Comparison of ENCODE assay signal across 9 mouse cellular contexts in the genomic region with DNA sequence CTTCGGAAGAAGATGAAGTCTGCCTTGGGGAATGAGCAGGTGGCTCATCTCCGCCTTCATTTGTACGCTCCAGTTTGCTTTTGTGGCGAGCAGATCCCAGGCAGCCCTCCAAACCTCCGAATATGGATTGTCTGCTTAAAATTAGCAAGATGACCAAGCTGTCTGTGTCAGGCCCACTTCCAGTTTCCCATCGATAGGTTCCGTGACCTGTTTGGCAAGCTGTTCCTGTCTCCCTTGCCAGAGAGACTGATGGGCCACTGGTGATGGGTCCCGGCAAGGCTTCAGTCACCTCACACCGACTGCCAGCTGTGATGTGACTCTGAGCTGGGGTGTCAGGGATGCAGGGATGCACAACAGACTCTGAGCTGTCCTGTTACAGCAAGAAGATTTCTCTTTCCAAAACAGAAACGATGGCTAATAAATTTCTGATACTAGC.
DNase-seq lines count a peak whose midpoint lies in the region; ATAC-seq and TF ChIP-seq lines count a peak whose summit lies in the region.
"Had no signal": no experiment of that assay in that cellular context is flagged by ENCODE, and none has a peak within 500 bp of the region (broad histone marks: within the 10 kb centered on the region; RNA-seq: fewer than 3 reads in every experiment).

No protein-coding gene starts in this region.

- no peak for TF ChIP-seq POLR2A in kidney, adult 2 months (IDR thresholded peaks at IDR 0.05; ENCODE audit: low read depth, low read length)

- no peak for ATAC-seq in kidney, embryonic 16.5 days (ENCODE audit: low FRiP score, low TSS enrichment)
- ATAC-seq in embryonic facial prominence, embryonic 14.5 days (ENCODE audit: low read depth) = no peak
- no peak for ATAC-seq in kidney, postnatal 0 days (replicated peaks; ENCODE audit: low FRiP score, low read depth)
- peak; percentile 95 for ATAC-seq in lung, embryonic 14.5 days (ENCODE audit: insufficient read depth)
- ATAC-seq in stomach, embryonic 16.5 days (ENCODE audit: insufficient read depth, low FRiP score) = peak; percentile 38; the same call in 1 of the 2 replicates
- ATAC-seq in midbrain, embryonic 11.5 days (ENCODE audit: low FRiP score) = no peak

- 62% methylated on average over 10 of the region's 10 CpGs for WGBS in kidney, adult 2 months
- WGBS in kidney, embryonic 16.5 days = 49% methylated on average over 10 of the region's 10 CpGs
- 40% methylated on average over 10 of the region's 10 CpGs for WGBS in embryonic facial prominence, embryonic 14.5 days
- WGBS in kidney, postnatal 0 days = 48% methylated on average over 10 of the region's 10 CpGs
- WGBS in lung, embryonic 14.5 days = 30% methylated on average over 10 of the region's 10 CpGs
- 42% methylated on average over 10 of the region's 10 CpGs for WGBS in stomach, embryonic 16.5 days
- WGBS in midbrain, embryonic 11.5 days = 83% methylated on average over 10 of the region's 10 CpGs

- peak; percentile 40 for DNase-seq in kidney, adult 2 months
- peak; percentile 52 for DNase-seq in embryonic facial prominence, embryonic 14.5 days (ENCODE audit: low spot score)
- peak; percentile 41 for DNase-seq in kidney, postnatal 0 days (ENCODE audit: low spot score)
- peak; percentile 89 for DNase-seq in lung, embryonic 14.5 days
- DNase-seq in midbrain, embryonic 11.5 days (ENCODE audit: low spot score, missing footprints) = no peak
- no peak for DNase-seq in adrenal gland, adult 8-10 months

- no peaks in the 10 kb centered on the region for H3K9me3 ChIP-seq in kidney, embryonic 16.5 days (ENCODE audit: low read length)
- no peaks in the 10 kb centered on the region for H3K9me3 ChIP-seq in embryonic facial prominence, embryonic 14.5 days (ENCODE audit: control insufficient read depth, low read length)
- H3K9me3 ChIP-seq in kidney, postnatal 0 days (replicated peaks; ENCODE audit: low read length) = no peaks in the 10 kb centered on the region
- no peaks in the 10 kb centered on the region for H3K9me3 ChIP-seq in lung, embryonic 14.5 days (ENCODE audit: low read depth, low read length)
- no peaks in the 10 kb centered on the region for H3K9me3 ChIP-seq in stomach, embryonic 16.5 days (replicated peaks; ENCODE audit: control insufficient read depth, low read length)
- H3K9me3 ChIP-seq in midbrain, embryonic 11.5 days (ENCODE audit: control insufficient read depth, low read length) = no peaks in the 10 kb centered on the region

- H3K4me1 ChIP-seq in kidney, adult 2 months (ENCODE audit: control insufficient read depth, insufficient read depth, low read length) = peaks cover 8% of the 10 kb centered on the region; the same call in 1 of the 2 replicates
- H3K4me1 ChIP-seq in kidney, embryonic 16.5 days (ENCODE audit: insufficient read depth, low read length) = peaks cover 16% of the 10 kb centered on the region; the same call in 1 of the 2 replicates
- H3K4me1 ChIP-seq in embryonic facial prominence, embryonic 14.5 days (ENCODE audit: control insufficient read depth, insufficient read depth, low read length) = peaks cover 4% of the 10 kb centered on the region; the same call in 1 of the 2 replicates
- H3K4me1 ChIP-seq in kidney, postnatal 0 days (replicated peaks; ENCODE audit: insufficient read depth, low read length) = no peaks in the 10 kb centered on the region; the same call in 1 of the 2 replicates
- H3K4me1 ChIP-seq in lung, embryonic 14.5 days (ENCODE audit: insufficient read depth) = peaks cover 16% of the 10 kb centered on the region; the same call in 1 of the 2 replicates
- peaks cover 22% of the 10 kb centered on the region; the same call in 1 of the 2 replicates for H3K4me1 ChIP-seq in stomach, embryonic 16.5 days (ENCODE audit: control insufficient read depth, insufficient read depth, low read length)
- H3K4me1 ChIP-seq in midbrain, embryonic 11.5 days (ENCODE audit: control insufficient read depth, insufficient read depth, low read length) = peaks cover 10% of the 10 kb centered on the region

- H3K27me3 ChIP-seq in kidney, adult 2 months (replicated peaks; ENCODE audit: control insufficient read depth, insufficient read depth, low read length) = no peaks in the 10 kb centered on the region
- no peaks in the 10 kb centered on the region for H3K27me3 ChIP-seq in kidney, embryonic 16.5 days (ENCODE audit: insufficient read depth, low read length)
- no peaks in the 10 kb centered on the region; the same call in 1 of the 2 replicates for H3K27me3 ChIP-seq in embryonic facial prominence, embryonic 14.5 days (replicated peaks; ENCODE audit: control insufficient read depth, insufficient read depth, low read length)
- no peaks in the 10 kb centered on the region for H3K27me3 ChIP-seq in kidney, postnatal 0 days (ENCODE audit: insufficient read depth, low read length)
- H3K27me3 ChIP-seq in lung, embryonic 14.5 days (ENCODE audit: insufficient read depth, low read length) = no peaks in the 10 kb centered on the region
- no peaks in the 10 kb centered on the region for H3K27me3 ChIP-seq in stomach, embryonic 16.5 days (ENCODE audit: control insufficient read depth, insufficient read depth, low read length)
- H3K27me3 ChIP-seq in midbrain, embryonic 11.5 days (ENCODE audit: control insufficient read depth, insufficient read depth, low read length) = no peaks in the 10 kb centered on the region

- no peaks in the 10 kb centered on the region for H3K36me3 ChIP-seq in kidney, adult 2 months (ENCODE audit: control insufficient read depth, insufficient read depth, low read length)
- no peaks in the 10 kb centered on the region for H3K36me3 ChIP-seq in kidney, embryonic 16.5 days (ENCODE audit: insufficient read depth, low read length)
- H3K36me3 ChIP-seq in embryonic facial prominence, embryonic 14.5 days (ENCODE audit: control insufficient read depth, insufficient read depth, low read length) = no peaks in the 10 kb centered on the region
- no peaks in the 10 kb centered on the region for H3K36me3 ChIP-seq in kidney, postnatal 0 days (ENCODE audit: insufficient read depth, low read length)
- H3K36me3 ChIP-seq in lung, embryonic 14.5 days (ENCODE audit: insufficient read depth) = no peaks in the 10 kb centered on the region
- H3K36me3 ChIP-seq in stomach, embryonic 16.5 days (ENCODE audit: control insufficient read depth, insufficient read depth, low read length) = no peaks in the 10 kb centered on the region
- H3K36me3 ChIP-seq in midbrain, embryonic 11.5 days (ENCODE audit: control insufficient read depth, insufficient read depth, low read length) = no peaks in the 10 kb centered on the region

- H3K4me2 ChIP-seq in kidney, embryonic 16.5 days (replicated peaks; ENCODE audit: low read depth, low read length) = no peak overlapping the region
- H3K4me2 ChIP-seq in embryonic facial prominence, embryonic 14.5 days (ENCODE audit: low read depth, low read length) = no peak overlapping the region
- H3K4me2 ChIP-seq in kidney, postnatal 0 days (ENCODE audit: low read length) = no peak overlapping the region
- no peak overlapping the region for H3K4me2 ChIP-seq in lung, embryonic 14.5 days
- peak overlapping the region; percentile 8; the same call in 1 of the 2 replicates for H3K4me2 ChIP-seq in stomach, embryonic 16.5 days (ENCODE audit: low read depth, low read length)
- H3K4me2 ChIP-seq in midbrain, embryonic 11.5 days = no peak overlapping the region

- H3K27ac ChIP-seq in kidney, adult 2 months (ENCODE audit: insufficient read depth, low read depth, low read length) = no peak overlapping the region
- no peak overlapping the region for H3K27ac ChIP-seq in kidney, embryonic 16.5 days (ENCODE audit: low read length)
- no peak overlapping the region for H3K27ac ChIP-seq in embryonic facial prominence, embryonic 14.5 days (replicated peaks; ENCODE audit: low read depth, low read length)
- no peak overlapping the region for H3K27ac ChIP-seq in kidney, postnatal 0 days
- 0 out of 2 replicates have a peak overlapping the region, but pooled peaks have one; percentile 33 for H3K27ac ChIP-seq in lung, embryonic 14.5 days (ENCODE audit: low read depth)
- peak overlapping the region; percentile 46 for H3K27ac ChIP-seq in stomach, embryonic 16.5 days (ENCODE audit: low read length)
- H3K27ac ChIP-seq in midbrain, embryonic 11.5 days (ENCODE audit: low read depth, low read length) = no peak overlapping the region
- H3K27ac ChIP-seq: left cerebral cortex, adult 2 months had no signal

- no peak overlapping the region for H3K9ac ChIP-seq in kidney, embryonic 16.5 days (replicated peaks; ENCODE audit: low read length)
- no peak overlapping the region for H3K9ac ChIP-seq in embryonic facial prominence, embryonic 14.5 days (ENCODE audit: low read depth, low read length)
- no peak overlapping the region for H3K9ac ChIP-seq in kidney, postnatal 0 days (ENCODE audit: low read depth, low read length)
- H3K9ac ChIP-seq in lung, embryonic 14.5 days = no peak overlapping the region
- no peak overlapping the region for H3K9ac ChIP-seq in stomach, embryonic 16.5 days (ENCODE audit: low read length)
- H3K9ac ChIP-seq in midbrain, embryonic 11.5 days (ENCODE audit: low read length) = no peak overlapping the region

- H3K4me3 ChIP-seq in kidney, adult 2 months (ENCODE audit: insufficient read depth, low read depth, low read length) = no peak overlapping the region
- no peak overlapping the region for H3K4me3 ChIP-seq in kidney, embryonic 16.5 days (ENCODE audit: low read length)
- H3K4me3 ChIP-seq in embryonic facial prominence, embryonic 14.5 days (ENCODE audit: low read depth, low read length) = no peak overlapping the region
- no peak overlapping the region for H3K4me3 ChIP-seq in kidney, postnatal 0 days (replicated peaks; ENCODE audit: low read depth, low read length)
- H3K4me3 ChIP-seq in lung, embryonic 14.5 days (ENCODE audit: low read depth, low read length) = no peak overlapping the region
- H3K4me3 ChIP-seq in stomach, embryonic 16.5 days (replicated peaks; ENCODE audit: low read length) = no peak overlapping the region
- H3K4me3 ChIP-seq in midbrain, embryonic 11.5 days (ENCODE audit: low read depth, low read length) = no peak overlapping the region
- H3K4me3 ChIP-seq: left cerebral cortex, adult 2 months had no signal

- no peak for TF ChIP-seq CTCF in kidney, adult 2 months (conservative IDR thresholded peaks at IDR 0.05; ENCODE audit: insufficient read depth, insufficient read length, low read depth, low read length)
- TF ChIP-seq CTCF in kidney, postnatal 0 days (IDR thresholded peaks at IDR 0.05; ENCODE audit: low read depth) = no peak
- no peak for TF ChIP-seq CTCF in lung, embryonic 14.5 days (IDR thresholded peaks at IDR 0.05; ENCODE audit: low read depth)

Comparison
In these comparisons a context has a peak if more than half of its experiments do, and no peak if none do; other contexts are left out.
1. DNase-seq: peak in kidney, adult 2 months (single experiment), embryonic facial prominence, embryonic 14.5 days (single experiment), kidney, postnatal 0 days (single experiment) and lung, embryonic 14.5 days (single experiment); none in midbrain, embryonic 11.5 days (single experiment) and adrenal gland, adult 8-10 months (single experiment).
2. H3K27ac ChIP-seq: peak in lung, embryonic 14.5 days (single experiment) and stomach, embryonic 16.5 days (single experiment); none in kidney, adult 2 months (single experiment), kidney, embryonic 16.5 days (single experiment), embryonic facial prominence, embryonic 14.5 days (single experiment), kidney, postnatal 0 days (single experiment) and midbrain, embryonic 11.5 days (single experiment).
3. ATAC-seq: peak in lung, embryonic 14.5 days (single experiment) and stomach, embryonic 16.5 days (single experiment); none in kidney, embryonic 16.5 days (single experiment), embryonic facial prominence, embryonic 14.5 days (single experiment), kidney, postnatal 0 days (single experiment) and midbrain, embryonic 11.5 days (single experiment).